ENCODE assay signal across 8 mouse cellular contexts in genomic region chr1:120119389-120119788, GRCm38 (mm10). TPM values are rescaled to one million over a fixed set of nuclear protein-coding genes. Genes with fewer than 3 reads are reported as not detected.
A peak's percentile ranks its signal among the peaks of the same experiment; 100 is the strongest.
DNase-seq lines count a peak whose midpoint lies in the region; ATAC-seq lines count a peak whose summit lies in the region.

No protein-coding gene starts in this region.

- peak overlapping the region; percentile 55 for H3K4me3 ChIP-seq in limb, embryonic 15.5 days

- H3K9me3 ChIP-seq in limb, embryonic 15.5 days, result no peaks in the 10 kb centered on the region

- peaks cover 39% of the 10 kb centered on the region for H3K4me1 ChIP-seq in limb, embryonic 15.5 days

- H3K27me3 ChIP-seq in limb, embryonic 15.5 days, result no peaks in the 10 kb centered on the region

- H3K9ac ChIP-seq in limb, embryonic 15.5 days, result no peak overlapping the region

- peak; percentile 47 for DNase-seq in cerebellum, adult 9-11 months
- no peak for DNase-seq in cerebellum, adult 11-12 months
- peak; percentile 20 for DNase-seq in urinary bladder, postnatal 14 days (ENCODE audit: low spot score)
- no peak for DNase-seq in urinary bladder, adult 18-20 months (ENCODE audit: low spot score in 2 of 2)
- no peak for DNase-seq in urinary bladder, postnatal 10 days (ENCODE audit: low spot score)

- H3K36me3 ChIP-seq in limb, embryonic 15.5 days, result peaks cover 38% of the 10 kb centered on the region

- ATAC-seq in limb, embryonic 15.5 days (ENCODE audit: insufficient number of reproducible peaks, low FRiP score, low TSS enrichment, low read depth), result no peak
- no peak for ATAC-seq in granulocyte monocyte progenitor cell, adult 5-6 weeks (replicated peaks; ENCODE audit: poor library complexity, severe bottlenecking)
- no peak for ATAC-seq in megakaryocyte progenitor cell, adult 5-6 weeks (replicated peaks; ENCODE audit: poor library complexity)

- peak overlapping the region; percentile 81 for H3K4me2 ChIP-seq in limb, embryonic 15.5 days

- no peak overlapping the region for H3K27ac ChIP-seq in limb, embryonic 15.5 days

- WGBS in limb, embryonic 15.5 days, result 84% methylated on average over 4 of the region's 4 CpGs

RNA-seq across cellular contexts. Expression of gene Dbi, which starts 1.5 kb away (rescaled TPM):
- 1,033 and 1,050 TPM in 2 replicates for polyA plus RNA-seq in limb, embryonic 15.5 days (2015; fragmentation: Nextera tagmentation; extraction: Ambion mirVana)
- 410 and 536 TPM in 2 replicates for total RNA-seq in granulocyte monocyte progenitor cell, adult 5-6 weeks (2014; fragmentation: Nextera tagmentation)
- 307 and 413 TPM in 2 replicates for total RNA-seq in granulocyte monocyte progenitor cell, adult 5-6 weeks (2017)
- 344 and 366 TPM in 2 replicates for total RNA-seq in megakaryocyte progenitor cell, adult 5-6 weeks (2015)
- 314 and 346 TPM in 2 replicates for total RNA-seq in megakaryocyte progenitor cell, adult 5-6 weeks (2017)

RNA-seq across cellular contexts. Expression of gene 3110009E18Rik, which starts 1.6 kb away (rescaled TPM):
- 15.1 and 17.4 TPM in 2 replicates for polyA plus RNA-seq in limb, embryonic 15.5 days (2015; fragmentation: Nextera tagmentation; extraction: Ambion mirVana)
- total RNA-seq in granulocyte monocyte progenitor cell, adult 5-6 weeks (2014; fragmentation: Nextera tagmentation), result 11.4 and 12.2 TPM in 2 replicates
- total RNA-seq in granulocyte monocyte progenitor cell, adult 5-6 weeks (2017), result 2.2 and 4.5 TPM in 2 replicates
- 12.3 and 13.0 TPM in 2 replicates for total RNA-seq in megakaryocyte progenitor cell, adult 5-6 weeks (2015)
- total RNA-seq in megakaryocyte progenitor cell, adult 5-6 weeks (2017), result 2.4 and 11.5 TPM in 2 replicates

RNA-seq across cellular contexts. Expression of gene Tmem37, which starts 45.5 kb away (rescaled TPM):
- polyA plus RNA-seq in limb, embryonic 15.5 days (2015; fragmentation: Nextera tagmentation; extraction: Ambion mirVana), result 7.6 and 9.4 TPM in 2 replicates
- 1.3 TPM in 1 of 2 replicates, not detected in the other for total RNA-seq in granulocyte monocyte progenitor cell, adult 5-6 weeks (2014; fragmentation: Nextera tagmentation)
- total RNA-seq in granulocyte monocyte progenitor cell, adult 5-6 weeks (2017), result 0.65 TPM in 1 of 2 replicates, not detected in the other
- 0.12 TPM in 1 of 2 replicates, not detected in the other for total RNA-seq in megakaryocyte progenitor cell, adult 5-6 weeks (2015)
- total RNA-seq in megakaryocyte progenitor cell, adult 5-6 weeks (2017), result 0.46 TPM in 1 of 2 replicates, not detected in the other

Comparison
In these comparisons a context has a peak if more than half of its experiments do, and no peak if none do; other contexts are left out.
1. DNase-seq: peak in cerebellum, adult 9-11 months (single experiment) and urinary bladder, postnatal 14 days (single experiment); none in cerebellum, adult 11-12 months (single experiment), urinary bladder, adult 18-20 months (0 of 2) and urinary bladder, postnatal 10 days (single experiment).